Comparison of ENCODE assay signal across 16 mouse cellular contexts in the genomic region with DNA sequence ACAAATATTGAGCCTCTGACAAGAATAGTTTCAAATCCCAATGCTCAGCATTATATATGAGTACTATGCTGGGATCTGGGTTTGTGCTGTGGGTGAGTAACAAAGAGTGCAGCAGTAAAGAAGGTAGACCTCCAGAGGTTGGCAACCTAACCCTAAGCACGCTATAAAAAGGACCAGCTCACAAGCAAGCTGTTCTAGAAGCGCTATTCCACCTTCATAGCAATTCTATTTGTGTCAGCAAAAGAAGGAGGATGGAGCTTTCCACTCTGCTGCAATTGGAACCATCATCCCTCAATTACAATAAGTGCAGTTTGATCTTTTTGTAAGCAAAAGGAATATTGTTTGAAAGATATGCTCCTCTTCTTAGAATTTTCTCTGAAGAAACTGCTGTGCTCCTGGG.
"Had no signal": no experiment of that assay in that cellular context is flagged by ENCODE, and none has a peak within 500 bp of the region (broad histone marks: within the 10 kb centered on the region; RNA-seq: fewer than 3 reads in every experiment).

No protein-coding gene starts in this region.

- H3K4me3 ChIP-seq: neural tube, embryonic 13.5 days; neural tube, embryonic 15.5 days; stomach, embryonic 15.5 days had no signal

- H3K4me1 ChIP-seq: neural tube, embryonic 13.5 days; stomach, embryonic 15.5 days had no signal

- DNase-seq: retina, postnatal 1 day; right cerebral cortex, adult 18-20 months; right cerebral cortex, postnatal 14 days; right cerebral cortex, postnatal 25 days; right cerebral cortex, postnatal 4 days; spleen, adult 18-20 months; thymus, adult 18-20 months; thymus, adult 2 months; thymus, postnatal 14 days; thymus, postnatal 25 days; thymus, postnatal 36 days; thymus, postnatal 4 days had no signal

- H3K27ac ChIP-seq: neural tube, embryonic 13.5 days; neural tube, embryonic 15.5 days; stomach, embryonic 15.5 days; stomach, postnatal 0 days had no signal
